Mouse (Mus musculus): Measurements from ENCODE around the gene Aqp6.

GRCm38 (mm10) chr15:99648326-99648725 lies 47.1 kb downstream of the Aqp6 start:
- no peak for TF ChIP-seq GATA1 (IDR thresholded peaks at IDR 0.05; ENCODE audit: low read length)
- no peak for TF ChIP-seq TAL1 (IDR thresholded peaks at IDR 0.05; ENCODE audit: low read length)
